Mouse (Mus musculus): Measurements from ENCODE around the gene Srp54a. TPM values are rescaled to one million over a fixed set of nuclear protein-coding genes. Genes with fewer than 3 reads are reported as not detected.
"Not testable (repeated sequence)": the region's sequence is repeated elsewhere in the genome, so short reads cannot be mapped to it uniquely, and the experiment has no call there.

Srp54a gene
- 186 and 190 TPM in 2 replicates for polyA plus RNA-seq (2015; fragmentation: Nextera tagmentation; extraction: Ambion mirVana)

DNA sequence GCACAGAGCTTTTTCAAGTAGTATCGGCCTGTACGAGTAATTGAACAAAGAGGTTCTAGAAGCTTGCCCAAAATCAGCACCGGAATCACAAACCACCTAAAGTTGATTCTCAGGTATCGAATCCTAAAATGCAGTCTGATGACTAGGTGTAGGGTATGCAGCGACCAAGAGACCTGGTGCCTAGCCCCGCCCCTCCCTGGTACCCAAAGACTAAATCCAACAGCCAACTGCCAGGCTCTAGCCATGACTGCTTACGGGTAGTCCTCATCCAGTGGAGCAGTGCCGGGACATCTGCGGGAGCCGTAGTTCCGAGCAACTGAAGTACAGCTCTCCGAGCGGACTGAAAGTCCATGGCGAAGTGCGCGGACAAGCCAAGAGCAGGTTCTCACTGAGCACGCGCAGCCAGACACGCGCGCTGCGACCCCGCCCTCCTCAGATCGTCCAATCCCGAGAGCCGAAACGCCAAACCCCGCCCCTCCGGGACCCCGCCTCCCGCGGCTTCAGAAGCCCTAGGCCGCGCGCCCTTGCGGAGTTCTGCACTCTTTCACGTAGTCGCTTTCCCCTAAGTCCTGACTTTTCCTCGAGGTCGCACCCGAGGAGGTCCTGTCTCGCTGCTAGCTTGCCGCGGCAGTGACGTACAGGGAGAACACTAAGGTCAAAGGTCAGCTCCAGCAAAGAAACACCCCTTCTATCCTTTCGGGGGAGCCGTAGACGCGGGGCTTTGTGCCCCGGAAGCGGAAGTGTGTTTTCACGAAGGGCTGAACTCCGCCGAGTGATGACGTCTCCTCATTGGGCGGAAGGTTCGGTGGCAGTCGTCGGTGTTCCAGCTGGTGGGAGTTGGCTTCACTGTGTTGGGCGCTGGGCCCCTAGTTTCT is at the start of gene Srp54a, which contains the start of gene 2700097O09Rik:
Srp54a (plus strand) TSS at position 537 of the 875 bp plus-strand sequence.
2700097O09Rik (minus strand) TSS at position 385 of the 875 bp plus-strand sequence.
- Histone ChIP-seq H3K27ac (ENCODE audit: low read depth, low read length) (peak within 1 kb of the TSS; percentile 83), H3K4me3 (ENCODE audit: low read length) (peak within 1 kb of the TSS; percentile 57), H3K4me2 (ENCODE audit: low read length) (peak within 1 kb of the TSS; percentile 63), H3K9ac (ENCODE audit: low read depth, low read length) (peak within 1 kb of the TSS; percentile 68)
- not testable (repeated sequence) for H3K27me3 ChIP-seq (replicated peaks; ENCODE audit: control insufficient read depth, insufficient read depth, low read length); H3K36me3 ChIP-seq (ENCODE audit: control insufficient read depth, insufficient read depth, low read length); H3K4me1 ChIP-seq (ENCODE audit: control insufficient read depth, insufficient read depth, low read depth, low read length); H3K9me3 ChIP-seq (ENCODE audit: control insufficient read depth, low read length)
- WGBS = under 1% methylated on average over 58 of the region's 60 CpGs
- peak; percentile 98 for ATAC-seq

GRCm38 (mm10) chr12:55041011-55041410 is 39.1 kb upstream of the Srp54a start:
- Histone ChIP-seq H3K4me2 (ENCODE audit: low read length) (no peak overlapping the region), H3K4me3 (ENCODE audit: low read length) (no peak overlapping the region), H3K27ac (ENCODE audit: low read depth, low read length) (no peak overlapping the region), H3K9me3 (ENCODE audit: control insufficient read depth, low read length) (no peaks in the 10 kb centered on the region), H3K4me1 (ENCODE audit: control insufficient read depth, insufficient read depth, low read depth, low read length) (no peaks in the 10 kb centered on the region), H3K27me3 (replicated peaks; ENCODE audit: control insufficient read depth, insufficient read depth, low read length) (no peaks in the 10 kb centered on the region), H3K9ac (ENCODE audit: low read depth, low read length) (no peak overlapping the region), H3K36me3 (ENCODE audit: control insufficient read depth, insufficient read depth, low read length) (0 out of 2 replicates have a peak, but pooled peaks cover 3% of the 10 kb centered on the region)
- WGBS = 85% methylated on average over 15 of the region's 15 CpGs
- no peak for ATAC-seq

DNA sequence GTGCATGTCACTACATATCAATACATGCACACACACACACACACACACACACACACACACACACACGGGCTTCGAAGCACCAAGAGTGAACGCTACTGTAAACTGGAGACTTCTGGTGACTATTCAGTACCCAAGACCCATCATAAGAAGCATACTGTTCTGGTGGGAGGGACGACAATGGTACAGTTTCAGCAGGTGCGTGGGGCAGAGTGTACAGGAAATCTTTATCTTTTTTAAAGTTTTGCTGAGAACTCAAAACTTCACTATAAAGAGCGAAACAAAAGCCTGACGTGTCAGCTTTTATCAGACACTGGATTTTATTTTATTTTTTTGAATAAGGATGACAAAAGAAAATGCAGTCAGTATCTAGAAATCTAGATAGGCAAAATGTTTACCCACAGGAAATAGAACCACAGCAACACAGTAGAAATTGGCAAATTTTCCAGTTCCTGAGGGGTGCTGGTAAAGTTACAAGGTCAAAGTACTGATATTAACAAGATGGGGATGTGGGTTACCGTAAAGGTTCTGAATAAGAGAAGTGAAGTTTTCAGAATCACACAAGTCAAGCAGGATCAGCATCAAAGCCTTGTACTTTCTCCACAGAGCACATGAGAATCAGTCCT is 30.2 kb upstream of the Srp54a start:
- no peak for ATAC-seq
- 93% methylated on average over 8 of the region's 8 CpGs for WGBS
- H3K4me2 ChIP-seq (ENCODE audit: low read length) = no peak overlapping the region

GRCm38 (mm10) chr12:55051210-55052173 is 28.6 kb upstream of the Srp54a start:
- H3K27me3 ChIP-seq (replicated peaks; ENCODE audit: control insufficient read depth, insufficient read depth, low read length) = no peaks in the 10 kb centered on the region
- H3K27ac ChIP-seq (ENCODE audit: low read depth, low read length) = no peak overlapping the region
- H3K36me3 ChIP-seq (ENCODE audit: control insufficient read depth, insufficient read depth, low read length) = 0 out of 2 replicates have a peak, but pooled peaks cover 3% of the 10 kb centered on the region
- H3K4me1 ChIP-seq (ENCODE audit: control insufficient read depth, insufficient read depth, low read depth, low read length) = no peaks in the 10 kb centered on the region
- H3K4me3 ChIP-seq (ENCODE audit: low read length) = no peak overlapping the region
- WGBS = 94% methylated on average over 8 of the region's 8 CpGs
- no peak overlapping the region for H3K9ac ChIP-seq (ENCODE audit: low read depth, low read length)
- ATAC-seq = no peak
- H3K4me2 ChIP-seq (ENCODE audit: low read length) = no peak overlapping the region
- no peaks in the 10 kb centered on the region for H3K9me3 ChIP-seq (ENCODE audit: control insufficient read depth, low read length)

More for the DNA sequence above, 30.2 kb upstream of the Srp54a start:
- H3K4me1 ChIP-seq (ENCODE audit: control insufficient read depth, insufficient read depth, low read depth, low read length) = no peaks in the 10 kb centered on the region
- no peaks in the 10 kb centered on the region for H3K27me3 ChIP-seq (replicated peaks; ENCODE audit: control insufficient read depth, insufficient read depth, low read length)
- H3K36me3 ChIP-seq (ENCODE audit: control insufficient read depth, insufficient read depth, low read length) = 0 out of 2 replicates have a peak, but pooled peaks cover 6% of the 10 kb centered on the region
- no peak overlapping the region for H3K9ac ChIP-seq (ENCODE audit: low read depth, low read length)
- H3K27ac ChIP-seq (ENCODE audit: low read depth, low read length) = no peak overlapping the region
- H3K9me3 ChIP-seq (ENCODE audit: control insufficient read depth, low read length) = no peaks in the 10 kb centered on the region
- no peak overlapping the region for H3K4me3 ChIP-seq (ENCODE audit: low read length)

- 0 out of 2 replicates have a peak, but pooled peaks cover 3% of the 10 kb centered on the region for H3K36me3 ChIP-seq (ENCODE audit: control insufficient read depth, insufficient read depth, low read length)
- no peak overlapping the region for H3K4me3 ChIP-seq (ENCODE audit: low read length)
- H3K9me3 ChIP-seq (ENCODE audit: control insufficient read depth, low read length) = no peaks in the 10 kb centered on the region
- no peak overlapping the region for H3K9ac ChIP-seq (ENCODE audit: low read depth, low read length)
- no peak overlapping the region for H3K4me2 ChIP-seq (ENCODE audit: low read length)
- 90% methylated on average over 7 of the region's 7 CpGs for WGBS
- H3K27me3 ChIP-seq (replicated peaks; ENCODE audit: control insufficient read depth, insufficient read depth, low read length) = no peaks in the 10 kb centered on the region
- H3K27ac ChIP-seq (ENCODE audit: low read depth, low read length) = no peak overlapping the region
- ATAC-seq = no peak
- no peaks in the 10 kb centered on the region for H3K4me1 ChIP-seq (ENCODE audit: control insufficient read depth, insufficient read depth, low read depth, low read length)
Measured at GRCm38 (mm10) chr12:55053267-55053666, 26.8 kb upstream of the Srp54a start.

GRCm38 (mm10) chr12:55054551-55055241 is 25.4 kb upstream of the Srp54a start:
- no peak overlapping the region for H3K27ac ChIP-seq (ENCODE audit: low read depth, low read length)
- no peaks in the 10 kb centered on the region for H3K4me1 ChIP-seq (ENCODE audit: control insufficient read depth, insufficient read depth, low read depth, low read length)
- H3K4me3 ChIP-seq (ENCODE audit: low read length) = no peak overlapping the region
- no peak overlapping the region for H3K4me2 ChIP-seq (ENCODE audit: low read length)
- no peaks in the 10 kb centered on the region for H3K9me3 ChIP-seq (ENCODE audit: control insufficient read depth, low read length)
- 81% methylated on average over 2 of the region's 2 CpGs for WGBS
- no peaks in the 10 kb centered on the region for H3K27me3 ChIP-seq (replicated peaks; ENCODE audit: control insufficient read depth, insufficient read depth, low read length)
- H3K36me3 ChIP-seq (ENCODE audit: control insufficient read depth, insufficient read depth, low read length) = 0 out of 2 replicates have a peak, but pooled peaks cover 3% of the 10 kb centered on the region
- H3K9ac ChIP-seq (ENCODE audit: low read depth, low read length) = no peak overlapping the region
- no peak for ATAC-seq

DNA sequence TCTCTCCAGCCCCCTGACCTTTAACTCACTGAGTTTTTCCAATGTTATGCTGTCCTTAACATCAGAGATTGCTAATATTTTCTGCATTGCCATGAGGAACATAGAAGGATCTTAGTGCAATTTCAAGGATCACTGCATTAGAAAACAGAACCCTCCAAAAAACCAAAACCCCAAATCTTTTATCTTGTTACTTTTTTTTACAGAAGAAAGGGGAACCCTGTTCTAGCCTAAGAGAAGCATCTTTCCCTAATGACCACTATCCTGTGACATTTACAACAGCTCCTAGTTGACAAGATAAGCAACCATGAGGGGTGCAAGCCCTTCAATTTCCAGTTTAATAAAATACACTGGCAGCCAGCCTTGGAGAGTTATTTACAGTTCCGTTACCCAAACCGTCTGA is 23.4 kb upstream of the Srp54a start:
- Histone ChIP-seq H3K4me3 (ENCODE audit: low read length) (no peak overlapping the region), H3K27ac (ENCODE audit: low read depth, low read length) (no peak overlapping the region), H3K9ac (ENCODE audit: low read depth, low read length) (no peak overlapping the region), H3K4me1 (ENCODE audit: control insufficient read depth, insufficient read depth, low read depth, low read length) (no peaks in the 10 kb centered on the region), H3K4me2 (ENCODE audit: low read length) (no peak overlapping the region), H3K36me3 (ENCODE audit: control insufficient read depth, insufficient read depth, low read length) (0 out of 2 replicates have a peak, but pooled peaks cover 3% of the 10 kb centered on the region), H3K9me3 (ENCODE audit: control insufficient read depth, low read length) (no peaks in the 10 kb centered on the region), H3K27me3 (replicated peaks; ENCODE audit: control insufficient read depth, insufficient read depth, low read length) (no peaks in the 10 kb centered on the region)
- ATAC-seq = no peak
- WGBS = 85% methylated on average over 2 of the region's 2 CpGs

- H3K36me3 ChIP-seq (ENCODE audit: control insufficient read depth, insufficient read depth, low read length) = no peaks in the 10 kb centered on the region
- H3K4me1 ChIP-seq (ENCODE audit: control insufficient read depth, insufficient read depth, low read depth, low read length) = no peaks in the 10 kb centered on the region
- ATAC-seq = no peak
- H3K9me3 ChIP-seq (ENCODE audit: control insufficient read depth, low read length) = no peaks in the 10 kb centered on the region
- no peaks in the 10 kb centered on the region for H3K27me3 ChIP-seq (replicated peaks; ENCODE audit: control insufficient read depth, insufficient read depth, low read length)
- H3K4me2 ChIP-seq (ENCODE audit: low read length) = no peak overlapping the region
- 77% methylated on average over 6 of the region's 6 CpGs for WGBS
- no peak overlapping the region for H3K4me3 ChIP-seq (ENCODE audit: low read length)
- no peak overlapping the region for H3K9ac ChIP-seq (ENCODE audit: low read depth, low read length)
- no peak overlapping the region for H3K27ac ChIP-seq (ENCODE audit: low read depth, low read length)
Measured at GRCm38 (mm10) chr12:55058865-55059615, 21.0 kb upstream of the Srp54a start.

Measured in hindbrain, embryonic 16.5 days (tissue).